Mouse (Mus musculus) ZHBTc4 (cell line): Measurements from ENCODE around the gene Ttc21a.
A peak's percentile ranks its signal among the peaks of the same experiment; 100 is the strongest.

Experiments used
- DNase-seq: peaks from one replicate; pipeline ENCODE4 v3.0.0-alpha.2; 2011; ENCODE audit warnings: low read depth, low spot score

The Ttc21a gene

GRCm38 (mm10) chr9:119941407-119941806, 4.0 kb downstream of the Ttc21a start:
- DNase-seq = no peak

GRCm38 (mm10) chr9:119941861-119942260, 4.5 kb downstream of the Ttc21a start:
- no peak for DNase-seq

GRCm38 (mm10) chr9:119943326-119943725, 5.9 kb downstream of the Ttc21a start:
- DNase-seq = no peak

GRCm38 (mm10) chr9:119945173-119945900, 7.9 kb downstream of the Ttc21a start:
- DNase-seq = peak; percentile 83

- DNase-seq = no peak
These were observed 11.4 kb downstream of the Ttc21a start for GRCm38 (mm10) chr9:119948804-119949203.

- no peak for DNase-seq
These were observed 13.0 kb downstream of the Ttc21a start for GRCm38 (mm10) chr9:119950434-119950833.

- DNase-seq = no peak
These were observed 14.0 kb downstream of the Ttc21a start for GRCm38 (mm10) chr9:119951388-119951787.

GRCm38 (mm10) chr9:119958835-119959234, 21.4 kb downstream of the Ttc21a start:
- peak; percentile 80 for DNase-seq

- DNase-seq = peak; percentile 47
These were observed 24.8 kb downstream of the Ttc21a start for GRCm38 (mm10) chr9:119962216-119962615.

- peak; percentile 87 for DNase-seq
These were observed 25.7 kb downstream of the Ttc21a start for GRCm38 (mm10) chr9:119962987-119963667.

- no peak for DNase-seq
These were observed 26.8 kb downstream of the Ttc21a start for GRCm38 (mm10) chr9:119964206-119964605.

- DNase-seq = no peak
These were observed 27.8 kb downstream of the Ttc21a start for GRCm38 (mm10) chr9:119965186-119965585.

- no peak for DNase-seq
These were observed 29.0 kb downstream of the Ttc21a start for GRCm38 (mm10) chr9:119966221-119966910.

GRCm38 (mm10) chr9:119969811-119970210, 32.4 kb downstream of the Ttc21a start:
- no peak for DNase-seq

GRCm38 (mm10) chr9:119970221-119970620, 32.8 kb downstream of the Ttc21a start:
- peak; percentile 73 for DNase-seq

- no peak for DNase-seq
These were observed 33.6 kb downstream of the Ttc21a start for GRCm38 (mm10) chr9:119970763-119971656.

- no peak for DNase-seq
These were observed 34.8 kb downstream of the Ttc21a start for GRCm38 (mm10) chr9:119972166-119972565.

- DNase-seq = no peak
These were observed 35.2 kb downstream of the Ttc21a start for GRCm38 (mm10) chr9:119972582-119972981.

GRCm38 (mm10) chr9:119973281-119973680, 35.9 kb downstream of the Ttc21a start:
- DNase-seq = no peak

GRCm38 (mm10) chr9:119973869-119974520, 36.6 kb downstream of the Ttc21a start:
- DNase-seq = peak; percentile 94

- peak; percentile 76 for DNase-seq
These were observed 37.2 kb downstream of the Ttc21a start for GRCm38 (mm10) chr9:119974609-119975008.
